Mouse (Mus musculus): ENCODE results near the gene Pla2g4c.

Gene Pla2g4c

DNA sequence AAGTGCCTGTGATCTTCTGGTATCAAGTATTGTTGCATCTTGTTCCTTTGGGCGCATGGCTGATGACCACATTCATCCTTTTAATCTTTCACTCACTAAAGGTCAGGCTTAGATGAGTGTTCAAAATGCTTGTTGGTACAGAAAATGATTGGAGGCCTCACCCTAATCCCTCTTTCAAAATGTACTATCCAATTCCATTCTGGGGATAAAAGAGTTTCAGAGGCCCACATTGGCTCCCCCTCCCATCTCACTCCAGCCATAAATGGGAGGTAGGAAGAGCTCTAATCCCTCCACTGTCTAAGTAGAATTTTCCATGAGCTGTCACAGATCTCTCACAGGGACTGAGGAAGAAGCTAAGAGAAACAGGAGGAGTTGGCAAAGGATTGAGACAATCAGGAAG, 73.4 kb downstream of the Pla2g4c start, which contains the start of gene Cabp5:
Cabp5 (plus strand) TSS at position 301 of the 400 bp plus-strand sequence.
- no peak for DNase-seq
